Mouse (Mus musculus) kidney, postnatal 25 days (tissue): ENCODE results near the gene Zic3.

Source experiments
- DNase-seq, 2 experiments: peaks; one replicate each; pipeline ENCODE4 v3.0.0; 2021; ENCODE audit warnings: mixed read lengths in 2 of 2

Zic3 gene

GRCm38 (mm10) chrX:58022400-58022799 lies at the start of gene Zic3:
Gene Zic3, plus strand, starts transcription at chrX:58022700.
- DNase-seq: no peak

- no peak for DNase-seq
These were observed 40.1 kb upstream of the Zic3 start for GRCm38 (mm10) chrX:57982351-57982750.

- DNase-seq: no peak
These were observed 34.9 kb upstream of the Zic3 start for GRCm38 (mm10) chrX:57987455-57988109.

DNA sequence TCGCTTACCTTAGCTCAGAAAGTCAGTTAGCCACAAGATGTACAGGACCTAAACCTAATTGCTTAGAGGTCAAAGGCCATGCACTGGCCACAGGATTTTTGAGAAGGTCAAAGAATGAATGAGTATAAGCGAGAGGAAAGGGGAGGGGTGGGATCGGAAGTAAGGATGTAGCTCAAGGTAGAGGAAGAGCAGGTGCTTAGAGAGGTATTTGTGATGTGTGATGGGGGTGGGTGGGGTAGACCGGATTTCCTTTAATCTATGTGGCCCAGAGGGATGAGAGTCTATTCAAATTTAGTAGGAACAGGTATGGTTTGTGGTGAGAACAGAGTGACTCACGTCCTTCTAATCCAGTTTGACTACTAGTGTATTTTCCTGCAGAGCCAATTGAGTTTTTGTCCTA lies 9.1 kb upstream of the Zic3 start:
- no peak for DNase-seq

- DNase-seq: no peak
These were observed 8.4 kb upstream of the Zic3 start for GRCm38 (mm10) chrX:58014093-58014492.

GRCm38 (mm10) chrX:58014761-58015160 lies 7.7 kb upstream of the Zic3 start:
- DNase-seq: no peak

DNA sequence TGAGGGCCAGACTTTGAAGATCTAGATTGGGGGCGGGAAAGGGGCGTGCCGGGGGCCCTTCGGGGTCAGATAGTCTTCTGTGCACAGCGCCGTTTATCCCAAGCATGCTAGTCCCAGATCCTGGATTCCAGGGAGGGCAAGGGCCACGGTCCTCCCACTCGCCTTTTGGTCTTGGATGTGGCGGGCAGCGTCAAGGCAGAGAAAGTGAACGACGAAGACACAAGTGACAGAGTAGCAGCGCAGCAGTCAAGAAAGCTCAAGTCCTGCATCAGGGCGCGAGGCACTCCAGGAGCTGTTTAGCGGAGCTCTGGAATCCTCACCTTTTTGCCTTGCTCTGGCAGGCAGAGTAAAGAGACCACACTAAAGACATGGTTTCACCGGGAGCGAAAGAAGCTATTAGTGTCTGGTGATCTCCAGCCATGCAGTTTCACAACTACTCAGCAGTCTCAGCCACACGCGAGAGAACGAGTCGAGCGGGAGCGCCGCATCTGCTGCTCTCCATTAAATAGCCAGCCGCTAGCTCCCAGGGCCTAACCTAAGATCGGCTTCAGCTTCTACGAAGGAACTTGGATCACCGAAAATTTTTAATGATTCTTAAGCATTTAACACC lies 7.1 kb upstream of the Zic3 start:
- DNase-seq: no peak

GRCm38 (mm10) chrX:58018720-58019119 lies 3.8 kb upstream of the Zic3 start:
- no peak for DNase-seq

GRCm38 (mm10) chrX:58019257-58019953 lies 3.1 kb upstream of the Zic3 start:
- DNase-seq: no peak

DNA sequence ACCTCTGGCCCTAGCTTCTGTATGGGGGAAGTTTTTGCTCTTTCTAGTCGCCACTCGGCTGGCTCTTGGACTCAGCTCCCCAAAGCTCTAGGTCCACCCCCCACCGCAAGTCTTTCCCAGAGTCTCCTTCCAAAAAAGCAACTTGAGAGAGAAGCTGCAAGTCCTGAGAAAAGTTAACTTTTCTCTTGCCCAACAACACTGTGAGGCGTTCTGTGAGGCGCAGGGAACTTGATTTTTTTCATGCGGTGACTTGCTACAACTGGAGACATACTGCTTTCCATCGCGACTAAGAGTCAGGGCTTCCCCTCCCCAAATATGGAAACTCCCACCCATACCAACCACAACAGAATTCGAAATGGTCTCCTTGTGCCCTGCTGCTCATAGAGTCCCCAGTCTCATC lies 5.1 kb downstream of the Zic3 start:
- DNase-seq: no peak

- DNase-seq: no peak
These were observed 5.6 kb downstream of the Zic3 start for GRCm38 (mm10) chrX:58028082-58028481.

- DNase-seq: no peak
These were observed 6.4 kb downstream of the Zic3 start for GRCm38 (mm10) chrX:58028858-58029257.

GRCm38 (mm10) chrX:58030100-58030834 lies 7.8 kb downstream of the Zic3 start:
- DNase-seq: peak; percentile 19 to 65

DNA sequence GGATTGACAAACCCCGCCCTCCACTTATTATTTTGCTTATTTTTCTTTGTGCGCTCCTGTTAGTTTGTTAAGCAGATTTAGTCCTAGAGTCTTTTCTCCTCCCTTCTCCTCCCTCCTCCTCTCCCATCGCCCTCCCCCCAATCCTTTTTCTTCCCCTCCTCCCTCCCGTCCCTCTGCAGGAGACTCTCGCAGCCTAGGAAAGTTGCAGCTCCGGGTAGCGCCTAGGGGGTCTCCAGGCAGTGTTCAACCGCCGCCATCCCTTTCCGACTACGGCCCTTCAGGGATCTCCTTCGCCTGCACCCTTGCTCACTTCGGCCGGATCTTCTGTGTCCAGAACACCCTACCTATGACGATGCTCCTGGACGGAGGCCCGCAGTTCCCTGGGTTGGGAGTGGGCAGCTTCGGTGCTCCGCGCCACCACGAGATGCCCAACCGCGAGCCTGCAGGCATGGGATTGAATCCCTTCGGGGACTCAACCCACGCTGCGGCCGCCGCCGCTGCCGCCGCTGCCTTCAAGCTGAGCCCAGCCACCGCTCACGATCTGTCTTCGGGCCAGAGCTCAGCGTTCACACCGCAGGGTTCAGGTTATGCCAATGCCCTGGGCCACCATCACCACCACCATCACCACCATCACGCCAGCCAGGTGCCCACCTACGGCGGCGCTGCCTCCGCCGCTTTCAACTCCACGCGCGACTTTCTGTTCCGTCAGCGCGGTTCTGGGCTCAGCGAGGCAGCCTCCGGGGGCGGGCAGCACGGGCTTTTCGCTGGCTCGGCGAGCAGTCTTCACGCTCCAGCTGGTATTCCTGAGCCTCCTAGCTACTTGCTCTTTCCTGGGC lies 8.6 kb downstream of the Zic3 start:
- DNase-seq: no peak

GRCm38 (mm10) chrX:58031671-58032605 lies 9.4 kb downstream of the Zic3 start:
- DNase-seq: no peak

DNA sequence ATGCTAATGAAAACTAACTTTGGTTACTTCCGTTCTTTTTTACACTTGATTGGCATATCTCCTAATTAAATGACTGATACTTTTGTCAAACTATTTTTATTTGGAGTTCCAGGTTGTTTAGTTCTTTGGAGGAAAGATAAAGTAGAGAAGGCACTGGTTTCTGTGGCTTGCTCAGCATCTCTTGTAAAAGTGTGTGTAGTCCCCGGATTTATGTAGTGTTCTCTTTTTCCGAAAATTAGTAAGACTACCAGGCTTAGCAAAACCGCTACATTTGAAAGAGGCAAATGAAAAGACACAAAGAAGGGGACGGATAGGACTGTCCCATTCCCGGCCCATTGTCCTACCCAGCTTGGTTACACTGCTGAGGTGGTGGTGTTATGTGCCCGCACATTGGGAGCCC lies 10.1 kb downstream of the Zic3 start:
- no peak for DNase-seq

DNA sequence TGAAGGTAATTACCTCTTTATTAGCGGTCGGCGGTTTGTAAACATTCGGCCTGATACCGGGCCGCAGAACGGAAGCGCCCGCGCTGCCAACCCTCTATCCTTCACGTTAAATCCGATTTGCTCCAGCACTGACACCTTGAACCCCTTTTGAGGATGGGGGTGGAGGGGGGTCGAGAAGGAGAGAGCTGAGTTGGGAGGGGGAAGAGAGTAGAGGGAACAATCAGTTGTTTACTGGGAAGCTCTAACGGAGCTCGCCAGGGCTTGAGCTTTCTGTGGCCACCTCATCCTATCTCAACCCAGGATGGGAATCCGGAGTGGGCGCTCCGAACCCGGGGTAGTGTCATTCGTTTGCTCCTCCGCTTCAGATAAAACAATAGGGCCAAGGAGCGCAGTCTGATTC lies 11.0 kb downstream of the Zic3 start:
- DNase-seq: no peak

DNA sequence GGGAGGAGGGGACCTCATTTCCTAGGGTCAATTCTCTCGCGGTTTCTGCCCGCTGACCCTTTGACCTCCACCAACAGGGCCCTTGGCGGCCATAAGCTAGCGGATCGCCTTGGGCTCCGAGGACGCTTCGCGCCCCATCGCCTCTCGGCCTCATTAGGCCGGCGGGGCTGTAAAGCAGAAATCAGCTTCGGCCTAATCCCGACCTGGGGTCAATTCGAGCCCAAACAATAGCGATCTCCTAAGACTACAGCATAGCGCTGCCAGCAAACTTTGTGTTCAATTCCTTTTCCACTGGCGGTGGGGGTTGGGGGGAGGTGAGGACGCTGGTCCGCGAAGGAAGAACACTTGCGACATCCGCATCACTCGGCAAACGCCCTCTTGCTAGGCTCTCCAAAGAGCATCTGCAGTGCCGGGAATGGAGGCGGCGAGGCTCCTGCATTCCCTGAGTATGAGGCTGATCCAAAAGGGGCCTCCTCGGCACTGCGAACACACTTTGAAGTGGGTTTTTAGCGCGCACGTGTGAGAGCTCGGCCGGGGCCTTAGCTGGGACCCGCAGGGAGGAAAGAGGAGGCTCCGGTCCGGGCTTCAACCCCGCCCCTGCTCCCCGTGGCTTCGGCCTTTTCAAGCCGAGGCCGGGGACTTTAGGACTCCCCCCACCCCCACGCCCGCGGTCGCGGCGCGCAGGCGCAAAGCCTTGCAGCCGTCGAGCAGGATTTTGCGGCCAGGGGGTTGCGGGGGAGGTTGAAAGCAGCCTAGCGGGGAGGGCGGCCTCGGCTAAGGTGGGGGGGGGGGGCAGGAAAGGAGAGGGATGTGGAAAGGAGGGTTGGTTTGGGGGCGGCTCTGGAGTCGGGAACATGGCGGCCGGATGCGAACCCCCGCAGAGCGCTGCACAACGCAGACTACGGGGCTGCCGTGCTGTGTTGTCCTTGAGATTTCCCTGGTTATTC lies 15.8 kb downstream of the Zic3 start:
- DNase-seq: no peak

- no peak for DNase-seq
These were observed 17.2 kb downstream of the Zic3 start for GRCm38 (mm10) chrX:58039703-58040102.

DNA sequence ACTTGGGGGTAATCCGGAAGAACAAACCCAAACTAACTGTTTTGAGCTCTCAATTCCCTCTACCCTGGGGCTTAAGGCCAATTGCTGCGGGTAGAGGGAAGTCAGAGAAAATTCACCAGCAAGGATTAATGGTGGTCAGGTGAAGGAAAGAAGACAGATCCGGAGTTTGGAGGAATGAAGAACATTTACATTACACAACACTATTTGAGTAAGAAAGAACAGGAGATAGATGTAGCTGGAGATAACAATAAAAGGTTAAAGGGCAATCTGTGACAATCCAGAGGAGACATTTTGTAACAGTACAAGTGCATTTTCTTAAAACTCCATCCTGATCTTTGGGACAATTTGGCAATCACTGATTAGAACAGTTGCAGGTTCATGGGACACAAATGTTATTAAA lies 19.4 kb downstream of the Zic3 start:
- no peak for DNase-seq
